9 mouse cellular contexts compared by ENCODE assay signal in genomic region chr7:45366652-45367019, GRCm38 (mm10). TPM values are rescaled to one million over a fixed set of nuclear protein-coding genes. Genes with fewer than 3 reads are reported as not detected.
DNase-seq lines count a peak whose midpoint lies in the region; ATAC-seq and TF ChIP-seq lines count a peak whose summit lies in the region.
"Had no signal": no experiment of that assay in that cellular context is flagged by ENCODE, and none has a peak within 500 bp of the region (broad histone marks: within the 10 kb centered on the region; RNA-seq: fewer than 3 reads in every experiment).

Gene Ppfia3 (minus strand): TSS chr7:45367019.

- peak within 1 kb of the TSS; percentile 33 for H3K9ac ChIP-seq in stomach, embryonic 14.5 days (replicated peaks; ENCODE audit: low read depth, low read length)

- no peak for DNase-seq in gastrocnemius, adult 2 months
- DNase-seq in gastrocnemius, postnatal 25 days, result no peak
- DNase-seq in thymus, postnatal 0 days (ENCODE audit: low spot score), result peak; percentile 40
- no peak for DNase-seq in thymus, adult 18-20 months
- no peak for DNase-seq in left cerebral cortex, postnatal 4 days
- DNase-seq in right cerebral cortex, postnatal 25 days, result no peak
- DNase-seq in spleen, postnatal 10 days (ENCODE audit: low spot score in 2 of 2), result no peak

- H3K27ac ChIP-seq in gastrocnemius, adult 2 months, result peak within 1 kb of the TSS; percentile 76
- 0 out of 2 replicates have a peak within 1 kb of the TSS, but pooled peaks have one; percentile 8 for H3K27ac ChIP-seq in stomach, embryonic 14.5 days (ENCODE audit: low read length)

- peaks cover 19% of the 10 kb centered on the region for H3K4me1 ChIP-seq in stomach, embryonic 14.5 days (ENCODE audit: control insufficient read depth, insufficient read depth, low read length)

- H3K4me3 ChIP-seq in gastrocnemius, adult 2 months, result peak within 1 kb of the TSS; percentile 81
- peak within 1 kb of the TSS; percentile 46 for H3K4me3 ChIP-seq in stomach, embryonic 14.5 days (ENCODE audit: low read depth, low read length)

- ATAC-seq in stomach, embryonic 14.5 days (ENCODE audit: insufficient number of reproducible peaks, insufficient read depth, low FRiP score, low read depth), result no peak

- H3K9me3 ChIP-seq in stomach, embryonic 14.5 days (ENCODE audit: control insufficient read depth, low read depth, low read length), result no peaks in the 10 kb centered on the region

- TF ChIP-seq CTCF in gastrocnemius, adult 2 months (IDR thresholded peaks at IDR 0.05), result no peak

- H3K4me2 ChIP-seq in stomach, embryonic 14.5 days (replicated peaks; ENCODE audit: low read depth, low read length), result peak within 1 kb of the TSS; percentile 87

- peaks cover 33% of the 10 kb centered on the region for H3K27me3 ChIP-seq in stomach, embryonic 14.5 days (ENCODE audit: control insufficient read depth, insufficient read depth, low read length)

- intact Hi-C loops in gastrocnemius, adult 2 months (cut with DNase I), result no loop called here
- intact Hi-C loops in left cerebral cortex, postnatal 4 days (cut with DNase I), result no loop called here

- WGBS in stomach, embryonic 14.5 days, result 2% methylated on average over 26 of the region's 26 CpGs

- no peaks in the 10 kb centered on the region for H3K36me3 ChIP-seq in stomach, embryonic 14.5 days (ENCODE audit: control insufficient read depth, insufficient read depth, low read length)

RNA-seq across cellular contexts. Expression of gene Ppfia3, which starts in this region (rescaled TPM):
- total RNA-seq in gastrocnemius, adult 2 months (2021), result under 1 TPM; 0.08 to 0.10 TPM
- total RNA-seq in gastrocnemius, postnatal 25 days (2021), result under 1 TPM; 0.18 to 0.38 TPM
- polyA plus RNA-seq in thymus, postnatal 0 days (2015; fragmentation: Nextera tagmentation; extraction: Ambion mirVana), result 0.27 and 0.49 TPM in 2 replicates
- 100 to 1,000 TPM; 106 to 108 TPM for total RNA-seq in left cerebral cortex, postnatal 4 days (2021)
- 5.2 and 6.1 TPM in 2 replicates for polyA plus RNA-seq in stomach, embryonic 14.5 days (2014; fragmentation: Nextera tagmentation; extraction: Ambion mirVana)
- total RNA-seq: hematopoietic stem cell, adult 5-6 weeks had no signal

Comparison
In these comparisons a context has a peak if more than half of its experiments do, and no peak if none do; other contexts are left out.
1. RNA of gene Ppfia3 (total RNA-seq): 106 to 108 TPM in left cerebral cortex, postnatal 4 days; 0.18 to 0.38 TPM in gastrocnemius, postnatal 25 days and 0.08 to 0.10 TPM in gastrocnemius, adult 2 months; every median in the first group is over 10 times any median in the second.
2. Peak in DNase-seq in thymus, postnatal 0 days; RNA of the gene not detected or under 1 TPM.